Mouse (Mus musculus) layer of hippocampus, adult 9-10 months (tissue): Measurements from ENCODE around the gene Zfyve1.
"Not testable (repeated sequence)": the region's sequence is repeated elsewhere in the genome, so short reads cannot be mapped to it uniquely, and the experiment has no call there.

ENCODE experiments used
- DNase-seq: peaks from one replicate; pipeline ENCODE4 v3.0.0; 2022; ENCODE audit warnings: low spot score

Zfyve1 gene

DNA sequence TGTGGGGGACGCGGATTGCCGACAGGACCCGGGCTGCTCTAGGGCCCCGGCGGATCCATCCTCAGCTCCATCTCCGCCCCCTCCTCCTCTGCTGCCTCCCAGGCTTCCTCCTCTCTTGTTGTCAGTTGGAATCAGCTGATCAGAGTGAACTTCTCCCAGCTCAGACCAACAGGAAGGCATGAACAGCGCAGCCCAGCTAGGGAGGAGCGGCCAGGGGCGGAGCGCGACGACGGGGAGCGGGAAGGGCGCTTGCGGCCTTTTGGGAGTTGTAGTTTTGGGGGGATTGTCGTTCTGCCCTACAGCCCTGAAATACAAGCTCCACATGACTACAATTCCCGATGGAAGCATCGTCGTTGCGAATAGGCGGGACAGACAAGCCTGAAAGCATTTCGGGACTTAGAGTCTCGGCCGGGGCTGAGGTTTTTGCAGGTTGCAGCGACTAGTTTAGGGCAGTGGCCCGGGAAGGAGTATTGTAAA lies at the start of gene Zfyve1:
TSS of gene Zfyve1 (minus strand) at position 198 of the 477 bp plus-strand sequence.
- DNase-seq = peak; percentile 94

- no peak for DNase-seq
Measured at GRCm38 (mm10) chr12:83643116-83643515, 46.1 kb upstream of the Zfyve1 start.

DNA sequence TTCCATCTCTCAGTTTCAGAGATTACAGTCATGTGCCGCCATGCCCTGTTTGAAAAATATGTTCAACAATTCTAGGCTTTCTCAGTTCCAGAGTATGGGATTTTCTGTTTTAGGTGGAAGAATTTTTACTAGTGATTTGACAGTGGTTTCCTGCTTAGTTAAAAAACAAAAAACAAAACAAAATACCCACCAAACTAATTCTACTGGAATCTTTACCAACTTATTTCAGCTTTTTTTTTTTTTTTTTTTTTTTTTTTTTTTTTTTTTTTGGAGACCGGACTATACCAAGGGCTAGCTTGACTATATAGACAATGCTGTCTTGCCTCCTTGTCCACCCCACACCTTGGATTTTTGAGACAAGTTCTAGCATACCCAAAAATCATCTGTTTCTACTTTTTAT lies 44.2 kb upstream of the Zfyve1 start:
- DNase-seq = no peak

GRCm38 (mm10) chr12:83633807-83634206 lies 36.8 kb upstream of the Zfyve1 start:
- no peak for DNase-seq

DNA sequence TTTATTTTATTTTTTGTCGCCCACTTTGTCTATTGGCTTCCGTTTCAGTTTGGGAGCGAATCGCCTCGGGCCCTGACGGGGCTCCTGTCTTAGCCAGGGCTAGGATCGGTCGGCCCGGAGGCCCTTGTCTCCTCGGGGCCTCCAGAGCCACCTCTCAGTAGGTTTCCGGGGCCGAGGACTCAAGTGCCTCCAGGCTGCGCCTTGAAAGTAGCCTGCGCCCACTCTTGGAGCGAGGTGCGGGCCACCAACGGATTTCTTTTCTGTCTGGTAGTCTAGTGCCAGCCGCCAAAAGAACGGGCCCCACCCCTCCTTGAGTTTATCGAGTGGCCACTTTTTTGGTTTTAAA lies 35.6 kb upstream of the Zfyve1 start:
- peak; percentile 10 for DNase-seq

DNA sequence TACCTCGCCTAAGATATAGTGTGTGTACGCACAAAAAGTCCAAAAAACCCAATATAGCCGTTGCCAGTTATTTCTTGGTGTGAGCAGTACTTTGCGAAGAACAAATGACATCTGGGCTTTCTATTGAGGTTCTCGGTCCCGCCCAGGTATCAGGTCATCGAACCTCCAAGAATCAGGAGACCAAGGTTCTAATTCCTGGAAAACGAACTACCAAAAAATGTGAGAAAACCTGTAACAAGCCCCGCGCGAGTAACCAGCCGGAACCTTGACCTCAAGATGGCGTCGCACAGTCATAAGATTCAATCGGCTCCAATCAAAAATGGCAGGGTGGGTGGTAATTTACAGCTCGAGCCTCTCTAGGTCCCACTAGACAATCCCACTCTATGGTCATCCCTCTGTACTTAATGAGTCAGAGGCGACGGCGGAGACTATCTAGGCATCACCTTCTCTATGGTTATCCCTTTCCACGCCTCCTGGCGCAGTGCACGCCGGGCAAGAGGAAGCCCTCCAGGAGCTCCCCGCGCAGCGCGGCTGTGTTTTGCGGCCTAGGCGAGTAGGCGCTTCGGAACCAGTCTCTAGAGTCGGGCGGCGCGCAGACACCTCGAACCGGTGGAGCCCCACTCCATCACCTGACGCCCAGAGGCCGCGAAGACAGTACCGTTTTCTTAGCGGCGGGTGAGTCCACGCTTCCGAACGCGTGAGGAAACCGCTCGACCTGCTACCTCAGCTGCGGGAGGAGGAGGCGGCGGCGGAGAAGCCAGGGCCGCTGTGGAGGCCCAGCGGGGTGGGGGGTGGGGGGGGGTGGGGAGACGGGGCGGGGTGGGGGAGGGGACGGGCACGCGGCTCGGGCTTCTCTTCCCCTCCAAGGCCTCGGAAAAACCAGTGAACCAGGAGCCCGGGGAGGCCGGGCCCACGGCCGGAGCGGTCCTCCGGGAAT lies 35.0 kb upstream of the Zfyve1 start:
- DNase-seq = peak; percentile 98

GRCm38 (mm10) chr12:83630936-83631335 lies 33.9 kb upstream of the Zfyve1 start, which contains the start of gene Rbm25:
TSS of gene Rbm25 (plus strand) at chr12:83631236.
- DNase-seq = not testable (repeated sequence)

GRCm38 (mm10) chr12:83624321-83624720 lies 27.3 kb upstream of the Zfyve1 start:
- DNase-seq = no peak

- DNase-seq = no peak
Measured at GRCm38 (mm10) chr12:83622031-83622755, 25.2 kb upstream of the Zfyve1 start.

GRCm38 (mm10) chr12:83620694-83621093 lies 23.7 kb upstream of the Zfyve1 start:
- not testable (repeated sequence) for DNase-seq

DNA sequence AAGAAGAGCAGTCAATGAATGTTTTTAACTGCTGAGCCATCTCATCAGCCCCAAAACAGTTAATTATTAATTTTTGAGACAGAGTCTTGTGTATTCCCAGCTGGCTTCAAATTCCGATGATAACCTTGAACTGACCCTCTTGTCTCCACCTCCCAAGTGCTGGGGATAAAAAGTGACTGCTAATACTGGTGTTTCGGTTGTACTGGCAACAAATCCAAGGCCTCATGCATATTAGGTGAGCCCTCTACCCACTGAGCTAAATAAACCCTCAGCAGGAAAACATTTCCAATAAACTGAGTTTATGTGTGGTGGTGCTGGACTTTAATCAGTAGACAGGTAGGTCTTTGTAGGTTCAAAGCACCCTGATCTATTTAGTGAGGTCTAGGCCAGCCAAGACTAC lies 22.0 kb upstream of the Zfyve1 start:
- DNase-seq = no peak

DNA sequence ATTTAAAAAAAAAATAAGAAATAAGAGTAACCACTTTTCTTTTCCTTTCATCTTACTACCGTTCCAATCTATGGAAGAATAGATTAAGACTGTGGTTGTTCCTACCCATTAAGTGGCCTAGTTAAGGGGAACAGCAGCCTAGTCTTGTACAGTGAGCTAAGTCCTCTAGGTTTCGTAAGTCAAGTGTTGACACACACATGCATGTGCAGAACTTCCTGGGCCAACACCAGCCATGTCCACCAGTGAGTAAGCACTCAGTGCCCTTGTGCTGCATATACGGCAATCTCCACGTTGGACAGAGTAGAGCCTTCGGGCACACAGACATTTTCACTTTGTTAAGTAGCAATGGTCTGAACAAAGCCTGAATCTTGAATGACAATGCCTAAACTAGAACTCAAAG lies 20.2 kb upstream of the Zfyve1 start:
- DNase-seq = no peak

DNA sequence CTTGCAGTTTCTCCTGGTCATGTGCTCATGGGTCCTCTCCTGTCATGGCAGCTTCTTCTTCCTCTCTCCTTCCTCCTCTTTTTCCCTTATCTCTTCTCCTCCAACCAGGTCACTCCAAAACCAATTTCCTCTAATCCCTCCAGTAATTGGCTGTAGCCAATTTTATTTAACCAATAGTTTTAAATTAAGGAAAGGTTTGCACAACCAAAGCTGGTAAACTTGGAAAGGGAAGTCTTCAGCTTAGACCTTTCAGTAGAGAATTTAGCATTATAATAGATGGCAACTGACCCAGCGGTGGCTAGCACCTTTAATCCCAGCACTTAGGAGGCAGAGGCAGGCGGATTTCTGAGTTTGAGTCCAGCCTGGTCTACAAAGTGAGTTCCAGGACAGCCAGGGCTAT lies 9.4 kb upstream of the Zfyve1 start:
- not testable (repeated sequence) for DNase-seq

DNA sequence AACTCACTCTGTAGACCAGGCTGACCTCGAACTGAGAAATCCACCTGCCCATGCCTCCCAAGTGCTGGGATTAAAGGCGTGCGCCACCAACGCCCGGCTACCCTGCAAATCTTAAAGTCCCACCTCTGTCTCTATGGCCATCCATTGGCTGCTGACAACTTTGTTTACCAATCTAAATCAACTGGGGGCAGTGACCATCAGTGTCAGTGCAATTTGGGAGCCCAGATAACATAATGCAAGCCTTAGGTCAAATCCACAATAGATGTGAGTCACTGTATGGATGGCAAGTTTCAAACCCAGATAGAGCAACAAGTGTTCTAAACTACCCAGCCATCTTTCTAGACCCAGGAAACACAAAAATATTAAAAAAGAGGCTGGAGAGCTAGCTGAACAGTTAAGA lies 5.3 kb upstream of the Zfyve1 start:
- DNase-seq = no peak

DNA sequence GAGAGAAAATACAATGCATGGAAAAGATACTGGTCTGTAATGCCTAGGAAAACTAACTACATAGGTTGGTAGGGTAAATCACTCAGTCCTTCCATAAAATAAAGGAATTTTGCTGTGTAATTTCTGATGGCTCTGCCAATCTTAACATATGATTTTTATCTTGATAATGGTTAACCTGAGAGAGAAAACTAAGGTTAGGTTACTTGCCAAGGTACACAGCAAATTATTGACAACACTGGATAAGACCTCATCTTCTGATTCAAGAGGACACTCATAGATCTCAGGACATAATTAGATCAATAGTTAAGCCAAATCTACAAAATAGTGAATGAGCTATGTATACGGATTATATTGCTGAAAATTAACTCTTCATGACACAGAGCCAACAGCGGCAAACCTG lies 859 bp upstream of the Zfyve1 start:
- no peak for DNase-seq

- no peak for DNase-seq
Measured at GRCm38 (mm10) chr12:83596191-83596954, 649 bp downstream of the Zfyve1 start.

DNA sequence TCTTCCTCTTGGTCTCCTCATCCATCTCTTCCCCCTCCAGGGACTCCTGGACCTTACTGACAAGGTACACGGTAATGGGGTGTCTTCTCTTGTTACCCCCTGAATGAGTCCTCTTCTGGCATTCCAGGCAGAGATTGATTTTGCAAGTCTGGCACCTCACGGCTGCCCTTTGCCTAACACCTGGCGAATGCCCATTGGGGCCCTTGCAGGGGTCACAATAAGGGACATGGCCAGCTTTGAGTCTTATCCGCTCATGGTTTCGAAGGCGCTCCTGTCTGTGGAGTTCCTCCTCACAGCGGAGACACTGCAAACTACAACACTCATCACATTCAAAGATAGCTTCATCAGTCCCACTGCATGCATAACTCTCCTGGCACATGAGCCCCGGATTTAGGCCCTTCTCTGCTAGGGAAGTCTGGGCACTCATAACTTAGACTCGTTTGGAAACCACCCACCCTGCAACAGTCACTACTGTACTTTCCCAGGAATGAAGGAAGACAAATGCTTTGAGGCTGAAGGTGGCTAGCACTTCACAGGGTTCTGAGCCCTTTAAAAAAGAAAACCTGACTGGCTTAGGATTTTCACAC lies 2.5 kb downstream of the Zfyve1 start:
- no peak for DNase-seq

GRCm38 (mm10) chr12:83591754-83592501 lies 5.1 kb downstream of the Zfyve1 start:
- DNase-seq = no peak

DNA sequence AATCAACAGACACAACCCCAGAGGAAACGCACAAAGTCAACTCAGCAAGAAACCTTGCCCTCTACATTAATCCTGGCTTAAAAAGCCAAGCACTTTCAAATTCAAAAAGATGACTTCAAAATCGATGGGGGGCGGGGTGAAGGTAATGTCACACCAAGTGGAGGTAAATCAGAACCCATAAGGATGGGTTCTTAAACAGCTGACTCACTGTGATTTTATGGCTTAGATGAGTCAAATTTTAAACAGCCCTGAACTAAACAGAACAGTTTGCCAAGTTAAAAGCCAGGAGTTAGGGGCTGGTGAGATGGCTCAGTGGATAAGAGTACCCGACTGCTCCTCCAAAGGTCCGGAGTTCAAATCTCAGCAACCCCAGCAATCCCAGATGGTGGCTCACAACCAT lies 10.4 kb downstream of the Zfyve1 start:
- DNase-seq = no peak

GRCm38 (mm10) chr12:83582747-83583146 lies 14.3 kb downstream of the Zfyve1 start:
- DNase-seq = no peak

GRCm38 (mm10) chr12:83582106-83582505 lies 14.9 kb downstream of the Zfyve1 start:
- DNase-seq = no peak
